Mouse (Mus musculus): ENCODE data around the gene Neurog1. TPM values are rescaled to one million over a fixed set of nuclear protein-coding genes. Genes with fewer than 3 reads are reported as not detected.

Neurog1 gene
- total and polyA plus RNA-seq, 2 experiments from 2014 or later, result not detected

DNA sequence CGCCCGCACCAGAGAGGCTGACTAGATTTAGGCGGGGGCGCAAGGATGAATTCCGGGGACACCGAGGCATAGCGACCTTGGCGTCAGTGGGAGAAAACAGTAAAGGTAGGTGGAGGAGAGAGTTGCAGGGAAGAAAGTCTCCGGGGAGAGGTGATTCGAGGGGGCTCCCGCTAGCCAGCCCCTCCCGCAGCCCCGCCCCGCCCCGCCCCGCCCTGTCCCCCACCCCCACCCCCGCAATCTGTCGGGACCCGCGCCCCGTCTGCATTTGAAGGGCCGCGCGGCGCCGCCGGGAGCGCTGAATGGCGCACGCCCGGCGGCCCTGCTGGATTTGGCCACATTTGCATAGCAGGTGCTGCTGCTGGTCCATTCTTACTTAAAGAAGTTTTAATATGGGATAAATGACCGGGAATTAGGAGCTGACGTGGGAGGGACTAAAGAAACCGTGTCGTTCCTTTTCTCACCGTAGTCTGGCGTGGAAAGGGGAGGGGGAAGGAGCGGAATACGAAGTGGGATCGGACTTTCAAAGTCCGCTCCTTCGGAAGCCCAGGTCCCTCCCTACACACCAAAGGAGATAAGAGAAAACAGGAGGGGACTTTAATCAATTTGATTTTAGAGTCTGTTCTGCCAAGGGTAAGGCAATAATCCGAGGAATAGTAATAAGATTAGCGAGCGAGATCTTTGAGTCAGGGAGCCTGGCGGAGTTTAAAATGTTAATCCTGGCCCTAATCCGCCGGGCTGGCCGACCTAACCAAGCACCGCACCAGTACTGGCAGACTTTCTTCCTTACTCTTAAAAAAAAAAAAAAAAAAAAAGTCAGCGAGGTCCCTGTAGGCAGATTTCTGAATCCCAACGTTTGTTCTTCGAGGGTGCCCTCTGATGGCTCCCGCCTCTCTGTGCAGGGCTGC, 7.3 kb upstream of the Neurog1 start:
- H3K27ac ChIP-seq (ENCODE audit: low read depth, low read length), result no peak overlapping the region
- DNase-seq (peak; percentile 43), ATAC-seq (peak; percentile 65; the same call in 1 of the 2 replicates)
- peak overlapping the region; percentile 48 for H3K4me2 ChIP-seq (ENCODE audit: low read depth)
- H3K36me3 ChIP-seq (ENCODE audit: insufficient read depth), result no peaks in the 10 kb centered on the region
- H3K9ac ChIP-seq, result no peak overlapping the region
- WGBS, result under 1% methylated on average over 55 of the region's 55 CpGs
- H3K9me3 ChIP-seq (ENCODE audit: low read length), result no peaks in the 10 kb centered on the region
- H3K27me3 ChIP-seq (ENCODE audit: insufficient read depth, low read length), result peaks cover 60% of the 10 kb centered on the region
- H3K4me3 ChIP-seq (ENCODE audit: low read depth, low read length), result peak overlapping the region; percentile 25
- H3K4me1 ChIP-seq (ENCODE audit: insufficient read depth), result 0 out of 2 replicates have a peak, but pooled peaks cover 5% of the 10 kb centered on the region
- peak; percentile 47 for TF ChIP-seq CTCF (IDR thresholded peaks at IDR 0.05; ENCODE audit: low read depth)

- peak; percentile 55 for DNase-seq
- TF ChIP-seq CTCF (IDR thresholded peaks at IDR 0.05; ENCODE audit: low read depth), result no peak
Measured at GRCm38 (mm10) chr13:56258196-56259020, 6.4 kb upstream of the Neurog1 start.

DNA sequence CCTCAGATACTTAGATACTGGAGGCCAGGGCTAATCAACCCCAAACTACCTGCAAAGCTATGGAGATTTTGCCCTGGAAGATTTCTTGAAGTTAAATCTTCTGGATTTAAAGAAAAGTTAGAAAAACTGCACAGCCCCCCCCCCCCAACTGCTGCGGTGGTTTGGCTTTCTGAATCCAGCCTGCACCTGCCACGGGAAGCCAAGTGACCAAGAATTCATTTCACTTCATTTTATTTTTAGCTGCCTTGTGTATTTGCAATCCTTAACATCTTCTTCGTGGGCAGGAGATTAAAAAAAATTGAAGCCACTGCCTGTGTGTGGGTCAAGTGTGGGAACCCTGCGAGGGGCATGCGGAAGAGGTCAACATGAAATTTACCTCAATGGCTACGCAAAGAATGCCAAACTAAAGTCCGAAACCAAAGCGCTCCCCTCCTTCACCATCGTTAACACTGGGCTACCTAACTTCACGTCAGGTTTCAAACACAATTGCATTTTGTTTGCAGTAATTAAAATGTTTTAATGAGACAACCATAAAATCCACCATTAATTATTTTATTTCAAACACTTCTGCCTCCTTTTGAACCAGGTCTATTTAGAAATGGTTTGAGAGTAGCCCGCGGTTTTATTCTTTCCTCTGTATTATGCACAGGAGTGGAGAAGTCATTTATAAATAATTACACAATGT, 5.6 kb upstream of the Neurog1 start:
- H3K36me3 ChIP-seq (ENCODE audit: insufficient read depth), result no peaks in the 10 kb centered on the region
- H3K27me3 ChIP-seq (ENCODE audit: insufficient read depth, low read length), result peaks cover 76% of the 10 kb centered on the region
- no peaks in the 10 kb centered on the region for H3K9me3 ChIP-seq (ENCODE audit: low read length)
- WGBS, result 16% methylated on average over 12 of the region's 12 CpGs
- DNase-seq (no peak), ATAC-seq (no peak)
- no peak for TF ChIP-seq CTCF (IDR thresholded peaks at IDR 0.05; ENCODE audit: low read depth)
- no peak overlapping the region for H3K27ac ChIP-seq (ENCODE audit: low read depth, low read length)
- peaks cover 5% of the 10 kb centered on the region; the same call in 1 of the 2 replicates for H3K4me1 ChIP-seq (ENCODE audit: insufficient read depth)
- H3K4me2 ChIP-seq (ENCODE audit: low read depth), result no peak overlapping the region
- H3K9ac ChIP-seq, result no peak overlapping the region
- H3K4me3 ChIP-seq (ENCODE audit: low read depth, low read length), result no peak overlapping the region

More at GRCm38 (mm10) chr13:56258196-56259020, 6.4 kb upstream of the Neurog1 start:
- 0 out of 2 replicates have a peak, but pooled peaks cover 5% of the 10 kb centered on the region for H3K4me1 ChIP-seq (ENCODE audit: insufficient read depth)
- H3K9ac ChIP-seq, result no peak overlapping the region
- H3K27ac ChIP-seq (ENCODE audit: low read depth, low read length), result no peak overlapping the region
- peak overlapping the region; percentile 25 for H3K4me3 ChIP-seq (ENCODE audit: low read depth, low read length)
- no peaks in the 10 kb centered on the region for H3K36me3 ChIP-seq (ENCODE audit: insufficient read depth)
- 1% methylated on average over 52 of the region's 52 CpGs for WGBS
- no peaks in the 10 kb centered on the region for H3K9me3 ChIP-seq (ENCODE audit: low read length)
- H3K27me3 ChIP-seq (ENCODE audit: insufficient read depth, low read length), result peaks cover 68% of the 10 kb centered on the region
- ATAC-seq, result no peak
- peak overlapping the region; percentile 48 for H3K4me2 ChIP-seq (ENCODE audit: low read depth)

DNA sequence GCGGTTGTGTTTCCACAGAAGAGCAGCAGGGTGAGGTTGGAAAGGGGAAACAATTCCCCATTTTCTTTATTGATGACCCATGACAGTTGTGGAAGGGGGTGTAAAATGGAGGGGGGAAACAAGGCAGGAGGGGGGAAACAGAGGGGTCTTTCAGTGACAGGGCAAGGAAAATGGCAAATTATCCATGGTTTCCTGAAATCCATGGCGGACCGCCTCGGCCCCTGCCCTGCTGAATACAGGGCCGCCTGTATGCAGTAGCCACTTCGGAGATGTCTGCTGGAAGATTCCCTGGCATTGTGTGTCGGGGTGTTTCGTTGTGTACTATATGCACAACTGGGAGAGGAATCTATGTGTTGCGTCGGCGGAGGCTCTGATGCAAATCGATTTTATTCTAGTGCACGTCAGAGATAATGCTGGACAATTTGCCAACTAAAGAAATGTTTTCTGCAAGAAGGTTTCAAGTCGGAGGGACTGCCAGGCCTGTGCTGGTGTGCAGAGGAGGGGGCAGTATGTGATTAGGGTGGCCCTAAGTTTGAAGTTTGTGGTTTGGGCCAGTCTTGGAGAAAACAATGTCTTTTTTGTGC, 4.8 kb upstream of the Neurog1 start:
- Histone ChIP-seq H3K4me3 (ENCODE audit: low read depth, low read length) (no peak overlapping the region), H3K27me3 (ENCODE audit: insufficient read depth, low read length) (peaks cover 79% of the 10 kb centered on the region), H3K9me3 (ENCODE audit: low read length) (no peaks in the 10 kb centered on the region), H3K9ac (no peak overlapping the region), H3K4me1 (ENCODE audit: insufficient read depth) (peaks cover 5% of the 10 kb centered on the region; the same call in 1 of the 2 replicates), H3K36me3 (ENCODE audit: insufficient read depth) (no peaks in the 10 kb centered on the region), H3K4me2 (ENCODE audit: low read depth) (no peak overlapping the region), H3K27ac (ENCODE audit: low read depth, low read length) (no peak overlapping the region)
- 16% methylated on average over 14 of the region's 14 CpGs for WGBS
- ATAC-seq (no peak), DNase-seq (no peak)
- no peak for TF ChIP-seq CTCF (IDR thresholded peaks at IDR 0.05; ENCODE audit: low read depth)

- DNase-seq (no peak), ATAC-seq (no peak)
- Histone ChIP-seq H3K4me3 (ENCODE audit: low read depth, low read length) (no peak overlapping the region), H3K4me2 (ENCODE audit: low read depth) (no peak overlapping the region), H3K27me3 (ENCODE audit: insufficient read depth, low read length) (peaks cover 90% of the 10 kb centered on the region), H3K4me1 (ENCODE audit: insufficient read depth) (peaks cover under 1% of the 10 kb centered on the region; the same call in 1 of the 2 replicates), H3K9ac (no peak overlapping the region), H3K9me3 (ENCODE audit: low read length) (no peaks in the 10 kb centered on the region), H3K27ac (ENCODE audit: low read depth, low read length) (no peak overlapping the region), H3K36me3 (ENCODE audit: insufficient read depth) (no peaks in the 10 kb centered on the region)
- 29% methylated on average over 3 of the region's 3 CpGs for WGBS
- TF ChIP-seq CTCF (IDR thresholded peaks at IDR 0.05; ENCODE audit: low read depth), result no peak
Measured at GRCm38 (mm10) chr13:56253379-56253778, 1.4 kb upstream of the Neurog1 start.

DNA sequence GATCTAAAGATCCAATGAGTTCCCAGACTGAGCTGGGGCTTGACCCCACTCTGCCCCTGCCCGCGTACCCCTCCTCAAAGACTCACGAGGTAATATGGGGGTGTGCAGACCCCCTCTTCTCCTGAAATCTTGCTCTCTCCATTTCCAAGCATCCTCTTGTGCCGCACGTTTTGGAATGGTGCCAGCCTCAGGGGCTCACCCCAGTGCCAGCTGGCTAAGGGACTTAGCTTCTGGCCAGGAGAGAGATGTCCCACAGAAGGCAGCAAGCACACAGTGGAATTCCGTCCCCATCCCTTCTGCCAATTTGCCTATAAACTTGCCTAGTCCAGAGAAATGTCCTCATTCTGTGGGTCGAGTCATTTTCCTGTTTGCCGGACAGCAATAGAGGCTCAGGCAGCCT, 820 bp upstream of the Neurog1 start:
- H3K27ac ChIP-seq (ENCODE audit: low read depth, low read length), result no peak overlapping the region
- no peaks in the 10 kb centered on the region for H3K9me3 ChIP-seq (ENCODE audit: low read length)
- no peaks in the 10 kb centered on the region; the same call in 1 of the 2 replicates for H3K4me1 ChIP-seq (ENCODE audit: insufficient read depth)
- 10% methylated on average over 8 of the region's 8 CpGs for WGBS
- H3K4me2 ChIP-seq (ENCODE audit: low read depth), result peak overlapping the region; percentile 56; the same call in 1 of the 2 replicates
- DNase-seq (peak; percentile 39), ATAC-seq (peak; percentile 42; the same call in 1 of the 2 replicates)
- no peak overlapping the region for H3K9ac ChIP-seq
- no peak for TF ChIP-seq CTCF (IDR thresholded peaks at IDR 0.05; ENCODE audit: low read depth)
- H3K4me3 ChIP-seq (ENCODE audit: low read depth, low read length), result peak overlapping the region; percentile 32; the same call in 1 of the 2 replicates
- no peaks in the 10 kb centered on the region for H3K36me3 ChIP-seq (ENCODE audit: insufficient read depth)
- H3K27me3 ChIP-seq (ENCODE audit: insufficient read depth, low read length), result peaks cover 96% of the 10 kb centered on the region

All from forebrain, postnatal 0 days (tissue).